ENCODE assay signal across 8 mouse cellular contexts in the genomic region with DNA sequence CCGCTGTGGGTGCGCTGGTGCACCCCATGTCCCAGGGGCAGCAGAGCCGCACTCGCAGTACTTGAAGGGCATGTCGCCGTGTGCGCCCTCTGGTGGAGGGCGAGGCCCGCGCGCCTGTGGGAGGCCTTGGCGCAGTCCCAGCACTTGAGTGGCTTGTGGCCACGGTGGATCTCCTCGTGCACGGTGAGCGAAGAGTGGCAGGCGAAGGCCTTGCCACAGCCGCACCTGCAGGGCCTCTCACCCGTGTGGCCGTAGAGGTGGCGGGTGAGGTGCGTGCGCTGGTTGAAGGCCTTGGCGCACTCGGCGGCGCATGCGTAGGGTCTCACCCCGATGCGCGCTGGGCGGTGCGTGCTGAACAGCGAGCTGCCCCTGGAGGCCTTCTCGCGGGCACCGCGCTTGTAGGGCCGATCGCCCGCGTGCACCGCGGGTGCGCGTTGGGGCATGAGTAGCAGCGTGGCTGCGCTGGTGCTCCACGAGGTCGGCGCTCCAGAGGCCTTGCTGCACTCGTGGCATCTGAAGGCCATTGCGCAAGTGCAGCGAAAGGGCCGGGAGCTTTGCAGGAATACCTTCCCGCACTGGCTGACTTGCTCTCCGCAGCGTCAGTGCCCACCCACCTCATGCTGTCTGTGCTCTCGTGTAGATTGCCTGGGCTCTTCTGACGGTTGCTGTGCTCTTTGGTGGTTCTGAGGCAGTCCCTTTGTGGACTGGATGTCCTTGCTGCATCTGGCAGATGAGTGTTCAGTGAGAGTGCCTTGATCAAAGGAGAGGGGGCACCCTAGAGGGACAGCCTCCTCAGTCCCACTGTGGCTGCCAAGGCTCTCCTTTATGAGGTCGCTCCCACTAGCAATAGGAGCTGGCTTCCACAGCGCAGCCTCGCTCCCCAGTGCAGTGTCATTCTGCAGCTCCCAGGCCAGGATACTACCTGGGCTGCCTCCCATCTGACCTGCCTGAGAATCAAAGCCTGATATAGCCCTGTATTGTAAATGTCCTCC. TPM values are rescaled to one million over a fixed set of nuclear protein-coding genes. Genes with fewer than 3 reads are reported as not detected.
DNase-seq lines count a peak whose midpoint lies in the region; ATAC-seq lines count a peak whose summit lies in the region.

No protein-coding gene starts in this region.

- peak overlapping the region; percentile 77 for H3K9ac ChIP-seq in limb, embryonic 13.5 days
- H3K9ac ChIP-seq in midbrain, embryonic 13.5 days (replicated peaks) = peak overlapping the region; percentile 78

- peak overlapping the region; percentile 34; the same call in 1 of the 2 replicates for H3K27ac ChIP-seq in limb, embryonic 13.5 days
- peak overlapping the region; percentile 10; the same call in 1 of the 2 replicates for H3K27ac ChIP-seq in midbrain, embryonic 13.5 days

- H3K4me1 ChIP-seq in limb, embryonic 13.5 days = peaks cover 35% of the 10 kb centered on the region
- H3K4me1 ChIP-seq in midbrain, embryonic 13.5 days (replicated peaks) = peaks cover 13% of the 10 kb centered on the region; the same call in 1 of the 2 replicates

- H3K9me3 ChIP-seq in limb, embryonic 13.5 days = no peaks in the 10 kb centered on the region
- H3K9me3 ChIP-seq in midbrain, embryonic 13.5 days = no peaks in the 10 kb centered on the region

- ATAC-seq in inflammation-experienced regulatory T-cells, adult 6 months = peak; percentile 84
- peak; percentile 79 for ATAC-seq in limb, embryonic 13.5 days (ENCODE audit: low FRiP score, low read depth)
- ATAC-seq in midbrain, embryonic 13.5 days = peak; percentile 90

- H3K27me3 ChIP-seq in limb, embryonic 13.5 days = peaks cover 3% of the 10 kb centered on the region; the same call in 1 of the 2 replicates
- H3K27me3 ChIP-seq in midbrain, embryonic 13.5 days = peaks cover 55% of the 10 kb centered on the region

- 2% methylated on average over 54 of the region's 63 CpGs for WGBS in limb, embryonic 13.5 days
- WGBS in midbrain, embryonic 13.5 days = 2% methylated on average over 63 of the region's 63 CpGs

- peak overlapping the region; percentile 82 for H3K4me2 ChIP-seq in limb, embryonic 13.5 days (replicated peaks)
- peak overlapping the region; percentile 76 for H3K4me2 ChIP-seq in midbrain, embryonic 13.5 days (replicated peaks)

- DNase-seq in right cerebral cortex, adult 18-20 months = peak; percentile 52
- no peak for DNase-seq in right cerebral cortex, postnatal 36 days (ENCODE audit: low spot score in 2 of 2)
- peak; percentile 63 to 66 for DNase-seq in cerebellum, postnatal 36 days
- peak; percentile 79 for DNase-seq in gastrocnemius, postnatal 10 days
- DNase-seq in spleen, postnatal 4 days (ENCODE audit: low spot score in 2 of 2) = peak; percentile 51 to 81

- peak overlapping the region; percentile 58 for H3K4me3 ChIP-seq in limb, embryonic 13.5 days
- H3K4me3 ChIP-seq in midbrain, embryonic 13.5 days (replicated peaks) = peak overlapping the region; percentile 50

- H3K36me3 ChIP-seq in limb, embryonic 13.5 days = no peaks in the 10 kb centered on the region
- no peaks in the 10 kb centered on the region for H3K36me3 ChIP-seq in midbrain, embryonic 13.5 days

RNA-seq across cellular contexts. Expression of gene B830017H08Rik, which starts 17.2 kb away (rescaled TPM):
- not detected for total RNA-seq in gastrocnemius, postnatal 10 days (2021)
- not detected for polyA plus RNA-seq in inflammation-experienced regulatory T-cells, adult 6 months (2017; shearing (Covaris generic))
- 0.09 and 0.36 TPM in 2 replicates for polyA plus RNA-seq in limb, embryonic 13.5 days (2015; fragmentation: Nextera tagmentation; extraction: Ambion mirVana)
- 0.54 and 0.70 TPM in 2 replicates for polyA plus RNA-seq in midbrain, embryonic 13.5 days (2015; fragmentation: Nextera tagmentation; extraction: Ambion mirVana)

RNA-seq across cellular contexts. Expression of gene Scarf2, which starts 18.6 kb away (rescaled TPM):
- 10 to 100 TPM; 17.3 to 25.4 TPM for total RNA-seq in gastrocnemius, postnatal 10 days (2021)
- not detected for polyA plus RNA-seq in inflammation-experienced regulatory T-cells, adult 6 months (2017; shearing (Covaris generic))
- polyA plus RNA-seq in limb, embryonic 13.5 days (2015; fragmentation: Nextera tagmentation; extraction: Ambion mirVana) = 28.8 and 29.4 TPM in 2 replicates
- 0.85 and 1.6 TPM in 2 replicates for polyA plus RNA-seq in midbrain, embryonic 13.5 days (2015; fragmentation: Nextera tagmentation; extraction: Ambion mirVana)

RNA-seq across cellular contexts. Expression of gene Car15, which starts 22.5 kb away (rescaled TPM):
- 1 to 10 TPM; 1.0 to 2.1 TPM for total RNA-seq in gastrocnemius, postnatal 10 days (2021)
- polyA plus RNA-seq in inflammation-experienced regulatory T-cells, adult 6 months (2017; shearing (Covaris generic)) = 1 to 10 TPM in 2 of 3 experiments, under 1 TPM in 1; 0.67 to 1.9 (median 1.5) TPM
- 2.7 and 3.0 TPM in 2 replicates for polyA plus RNA-seq in limb, embryonic 13.5 days (2015; fragmentation: Nextera tagmentation; extraction: Ambion mirVana)
- 5.3 and 5.5 TPM in 2 replicates for polyA plus RNA-seq in midbrain, embryonic 13.5 days (2015; fragmentation: Nextera tagmentation; extraction: Ambion mirVana)

RNA-seq across cellular contexts. Expression of gene Klhl22, which starts 56.3 kb away (rescaled TPM):
- 10 to 100 TPM; 22.5 to 28.3 TPM for total RNA-seq in gastrocnemius, postnatal 10 days (2021)
- polyA plus RNA-seq in inflammation-experienced regulatory T-cells, adult 6 months (2017; shearing (Covaris generic)) = 10 to 100 TPM; 11.8 to 28.7 (median 13.4) TPM
- polyA plus RNA-seq in limb, embryonic 13.5 days (2015; fragmentation: Nextera tagmentation; extraction: Ambion mirVana) = 92.9 and 106 TPM in 2 replicates
- polyA plus RNA-seq in midbrain, embryonic 13.5 days (2015; fragmentation: Nextera tagmentation; extraction: Ambion mirVana) = 64.9 and 68.9 TPM in 2 replicates

Comparison
In these comparisons a context has a peak if more than half of its experiments do, and no peak if none do; other contexts are left out.
1. DNase-seq: peak in right cerebral cortex, adult 18-20 months (single experiment), cerebellum, postnatal 36 days (2 of 2), gastrocnemius, postnatal 10 days (single experiment) and spleen, postnatal 4 days (2 of 2); none in right cerebral cortex, postnatal 36 days (0 of 2).
2. RNA of gene Scarf2, which starts 18.6 kb away (polyA plus RNA-seq): 28.8 to 29.4 TPM in limb, embryonic 13.5 days; 0.85 to 1.6 TPM in midbrain, embryonic 13.5 days and not detected in inflammation-experienced regulatory T-cells, adult 6 months; every median in the first group is over 10 times any median in the second.
3. Peak in every context shown above with its lines, with median percentiles within 50 percentile points of each other: ATAC-seq.